Mouse (Mus musculus): ENCODE measurements around the gene Irgm2. TPM values are rescaled to one million over a fixed set of nuclear protein-coding genes. Genes with fewer than 3 reads are reported as not detected.
"Not testable (repeated sequence)": the region's sequence is repeated elsewhere in the genome, so short reads cannot be mapped to it uniquely, and the experiment has no call there.

Irgm2 gene
- polyA plus RNA-seq, 1 experiment from 2014 or later: 1.8 TPM

GRCm38 (mm10) chr11:58225655-58226054 lies 26.2 kb downstream of the Irgm2 start:
- no peaks in the 10 kb centered on the region for H3K27me3 ChIP-seq (ENCODE audit: insufficient read depth, low read length)
- H3K4me1 ChIP-seq (ENCODE audit: insufficient read depth): no peaks in the 10 kb centered on the region
- H3K27ac ChIP-seq (ENCODE audit: low read depth): no peak overlapping the region
- H3K36me3 ChIP-seq (ENCODE audit: insufficient read depth): no peaks in the 10 kb centered on the region
- DNase-seq (peak; percentile 87), ATAC-seq (ENCODE audit: insufficient read depth) (peak; percentile 49)
- TF ChIP-seq CTCF (IDR thresholded peaks at IDR 0.05; ENCODE audit: low read depth): peak; percentile 97
- 2% methylated on average over 5 of the region's 5 CpGs for WGBS
- no peak overlapping the region for H3K4me3 ChIP-seq (ENCODE audit: low read depth, low read length)
- no peak overlapping the region for H3K4me2 ChIP-seq
- no peak overlapping the region for H3K9ac ChIP-seq
- no peaks in the 10 kb centered on the region for H3K9me3 ChIP-seq (ENCODE audit: low read depth, low read length)

- H3K27ac ChIP-seq (ENCODE audit: low read depth): no peak overlapping the region
- no peaks in the 10 kb centered on the region for H3K27me3 ChIP-seq (ENCODE audit: insufficient read depth, low read length)
- no peak overlapping the region for H3K4me2 ChIP-seq
- no peaks in the 10 kb centered on the region for H3K36me3 ChIP-seq (ENCODE audit: insufficient read depth)
- no peaks in the 10 kb centered on the region for H3K4me1 ChIP-seq (ENCODE audit: insufficient read depth)
- no peak for TF ChIP-seq CTCF (IDR thresholded peaks at IDR 0.05; ENCODE audit: low read depth)
- no peaks in the 10 kb centered on the region for H3K9me3 ChIP-seq (ENCODE audit: low read depth, low read length)
- no peak for DNase-seq
- H3K9ac ChIP-seq: no peak overlapping the region
- H3K4me3 ChIP-seq (ENCODE audit: low read depth, low read length): no peak overlapping the region
- ATAC-seq (ENCODE audit: insufficient read depth): no peak
These were observed 27.0 kb downstream of the Irgm2 start for GRCm38 (mm10) chr11:58226425-58226824.

GRCm38 (mm10) chr11:58228021-58228420 lies 28.6 kb downstream of the Irgm2 start:
- WGBS: 91% methylated on average over 2 of the region's 2 CpGs
- H3K36me3 ChIP-seq (ENCODE audit: insufficient read depth); H3K4me2 ChIP-seq; ATAC-seq (ENCODE audit: insufficient read depth); H3K9ac ChIP-seq; H3K27ac ChIP-seq (ENCODE audit: low read depth); H3K4me1 ChIP-seq (ENCODE audit: insufficient read depth); H3K9me3 ChIP-seq (ENCODE audit: low read depth, low read length); H3K4me3 ChIP-seq (ENCODE audit: low read depth, low read length); DNase-seq; H3K27me3 ChIP-seq (ENCODE audit: insufficient read depth, low read length): not testable (repeated sequence)

GRCm38 (mm10) chr11:58230396-58230910 lies 31.0 kb downstream of the Irgm2 start:
- no peak overlapping the region for H3K4me3 ChIP-seq (ENCODE audit: low read depth, low read length)
- H3K27ac ChIP-seq (ENCODE audit: low read depth): no peak overlapping the region
- H3K9me3 ChIP-seq (ENCODE audit: low read depth, low read length): no peaks in the 10 kb centered on the region
- no peak overlapping the region for H3K9ac ChIP-seq
- TF ChIP-seq CTCF (IDR thresholded peaks at IDR 0.05; ENCODE audit: low read depth): no peak
- no peaks in the 10 kb centered on the region for H3K4me1 ChIP-seq (ENCODE audit: insufficient read depth)
- H3K4me2 ChIP-seq: no peak overlapping the region
- DNase-seq (no peak), ATAC-seq (ENCODE audit: insufficient read depth) (no peak)
- no peaks in the 10 kb centered on the region for H3K36me3 ChIP-seq (ENCODE audit: insufficient read depth)
- H3K27me3 ChIP-seq (ENCODE audit: insufficient read depth, low read length): no peaks in the 10 kb centered on the region
- 54% methylated on average over 16 of the region's 16 CpGs for WGBS

GRCm38 (mm10) chr11:58231156-58231555 lies 31.7 kb downstream of the Irgm2 start:
- Histone ChIP-seq H3K4me1 (ENCODE audit: insufficient read depth) (no peaks in the 10 kb centered on the region), H3K4me2 (no peak overlapping the region), H3K36me3 (ENCODE audit: insufficient read depth) (no peaks in the 10 kb centered on the region), H3K9ac (no peak overlapping the region), H3K27me3 (ENCODE audit: insufficient read depth, low read length) (no peaks in the 10 kb centered on the region), H3K9me3 (ENCODE audit: low read depth, low read length) (no peaks in the 10 kb centered on the region), H3K27ac (ENCODE audit: low read depth) (no peak overlapping the region), H3K4me3 (ENCODE audit: low read depth, low read length) (no peak overlapping the region)
- 80% methylated on average over 8 of the region's 8 CpGs for WGBS
- no peak for TF ChIP-seq CTCF (IDR thresholded peaks at IDR 0.05; ENCODE audit: low read depth)
- DNase-seq: no peak
- no peak for ATAC-seq (ENCODE audit: insufficient read depth)

- not testable (repeated sequence) for DNase-seq; H3K4me2 ChIP-seq; H3K4me3 ChIP-seq (ENCODE audit: low read depth, low read length); H3K27me3 ChIP-seq (ENCODE audit: insufficient read depth, low read length); H3K9ac ChIP-seq; H3K9me3 ChIP-seq (ENCODE audit: low read depth, low read length); H3K36me3 ChIP-seq (ENCODE audit: insufficient read depth); ATAC-seq (ENCODE audit: insufficient read depth); H3K4me1 ChIP-seq (ENCODE audit: insufficient read depth); H3K27ac ChIP-seq (ENCODE audit: low read depth)
- WGBS: 74% methylated on average over 3 of the region's 3 CpGs
These were observed 35.1 kb downstream of the Irgm2 start for GRCm38 (mm10) chr11:58234551-58234950.

GRCm38 (mm10) chr11:58235152-58235551 lies 35.7 kb downstream of the Irgm2 start:
- ATAC-seq (ENCODE audit: insufficient read depth): no peak
- no peak overlapping the region for H3K4me2 ChIP-seq
- no peaks in the 10 kb centered on the region for H3K27me3 ChIP-seq (ENCODE audit: insufficient read depth, low read length)
- H3K36me3 ChIP-seq (ENCODE audit: insufficient read depth): no peaks in the 10 kb centered on the region
- 17% methylated on average over 6 of the region's 6 CpGs for WGBS
- peak; percentile 68 for DNase-seq
- H3K4me3 ChIP-seq (ENCODE audit: low read depth, low read length): no peak overlapping the region
- H3K9ac ChIP-seq: no peak overlapping the region
- no peaks in the 10 kb centered on the region for H3K4me1 ChIP-seq (ENCODE audit: insufficient read depth)
- H3K27ac ChIP-seq (ENCODE audit: low read depth): no peak overlapping the region
- H3K9me3 ChIP-seq (ENCODE audit: low read depth, low read length): no peaks in the 10 kb centered on the region
- TF ChIP-seq CTCF (IDR thresholded peaks at IDR 0.05; ENCODE audit: low read depth): peak; percentile 70
